Mouse (Mus musculus) ES-Bruce4 (cell line): ENCODE results near the gene Amigo1. TPM values are rescaled to one million over a fixed set of nuclear protein-coding genes. Genes with fewer than 3 reads are reported as not detected.

Experiments used
- H3K27ac ChIP-seq: 2 replicates; pipeline ENCODE4 v1.5.1; 2012; ENCODE audit warnings: low read length, inconsistent platforms; ENCODE audit not compliant: insufficient read depth
- H3K27me3 ChIP-seq: 2 replicates; pipeline ENCODE4 v1.6.1; 2012; ENCODE audit warnings: mild to moderate bottlenecking, low read length, inconsistent platforms; ENCODE audit not compliant: control insufficient read depth, poor library complexity, insufficient read depth, severe bottlenecking
- H3K36me3 ChIP-seq: 2 replicates; pipeline ENCODE4 v1.6.1; 2012; ENCODE audit warnings: inconsistent platforms, mild to moderate bottlenecking, low read length, moderate library complexity; ENCODE audit not compliant: control insufficient read depth, poor library complexity, insufficient read depth, severe bottlenecking
- H3K4me1 ChIP-seq: one replicate; pipeline ENCODE4 v1.8.1; 2011; ENCODE audit warnings: low read length; ENCODE audit not compliant: control insufficient read depth, insufficient read depth
- H3K4me3 ChIP-seq: 2 replicates; pipeline ENCODE4 v1.5.1; 2011; ENCODE audit warnings: low read depth, mild to moderate bottlenecking, low read length
- H3K9ac ChIP-seq: 2 replicates; pipeline ENCODE4 v1.6.1; 2012; ENCODE audit warnings: low read depth, mild to moderate bottlenecking, inconsistent platforms; ENCODE audit not compliant: poor library complexity, severe bottlenecking
- H3K9me3 ChIP-seq: replicated peaks from 2 replicates; pipeline ENCODE4 v1.6.1; 2012; ENCODE audit warnings: mild to moderate bottlenecking, low read length, inconsistent platforms; ENCODE audit not compliant: control insufficient read depth, poor library complexity, insufficient read depth, severe bottlenecking
- CTCF ChIP-seq: IDR thresholded peaks from one replicate; pipeline ENCODE4 v1.8.1; 2011; ENCODE audit warnings: low read depth, low read length
- EP300 ChIP-seq: IDR thresholded peaks from 2 replicates; pipeline ENCODE4 v1.6.1; 2011; ENCODE audit warnings: low read depth, low read length; ENCODE audit not compliant: insufficient read depth
- POLR2A ChIP-seq: IDR thresholded peaks from one replicate; pipeline ENCODE4 v1.8.1; 2011; ENCODE audit warnings: low read length; ENCODE audit not compliant: insufficient read depth
- polyA plus RNA-seq: library from polyadenylated mRNA; stranded (reverse); fragments of >200 nt; gene quantifications from 2 replicates; pipeline ENCODE4 v1.2.4, GENCODE M21; 2011; ENCODE audit warnings: low read depth; ENCODE audit not compliant: missing spikeins, insufficient read depth, insufficient read length

Amigo1 gene
- polyA plus RNA-seq, 1 experiment = 5.6 TPM

DNA sequence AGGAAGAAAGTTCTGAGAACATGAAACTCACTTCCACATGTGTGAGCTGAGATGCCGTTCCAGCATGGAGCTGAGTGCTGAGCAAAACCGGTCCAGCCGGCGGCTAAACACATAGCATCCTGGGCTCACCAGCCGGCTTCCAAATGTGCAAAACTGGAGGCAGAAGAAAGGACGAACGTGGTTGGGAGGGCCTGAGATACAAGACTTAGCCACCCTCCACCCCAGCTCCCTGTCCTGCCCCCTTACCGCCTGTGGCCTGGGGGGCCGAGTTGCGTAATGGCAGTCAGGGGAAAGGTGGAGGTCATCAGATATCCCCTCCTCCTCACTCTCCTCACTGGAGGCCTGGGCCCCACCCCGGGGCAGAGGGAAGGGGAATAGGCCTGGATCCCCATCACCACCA lies 18.3 kb downstream of the Amigo1 start:
- Histone ChIP-seq H3K9me3 (no peaks in the 10 kb centered on the region), H3K9ac (no peak overlapping the region), H3K27ac (no peak overlapping the region), H3K4me1 (no peaks in the 10 kb centered on the region), H3K36me3 (no peaks in the 10 kb centered on the region), H3K27me3 (no peaks in the 10 kb centered on the region), H3K4me3 (no peak overlapping the region)
- TF ChIP-seq POLR2A = no peak

DNA sequence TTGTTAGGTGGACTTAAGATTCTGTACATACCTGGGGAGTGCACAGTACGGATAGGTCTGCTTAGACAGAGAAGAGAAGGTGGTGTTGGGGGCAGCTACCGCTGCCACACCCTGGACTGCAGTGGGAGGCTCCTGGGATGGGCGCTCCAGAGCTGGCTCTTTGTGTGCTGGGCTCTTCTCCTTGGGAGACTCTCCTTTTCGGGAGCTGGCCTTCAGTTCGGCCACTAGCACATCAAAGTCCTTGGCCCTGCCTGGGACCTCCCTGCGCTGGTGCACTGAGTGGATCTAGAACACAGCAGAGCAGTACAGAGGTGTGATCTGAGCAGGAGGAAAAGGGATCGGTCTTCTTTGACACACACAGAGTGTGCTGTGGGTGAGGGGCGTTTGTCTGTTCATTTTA lies 19.5 kb downstream of the Amigo1 start:
- Histone ChIP-seq H3K27ac (no peak overlapping the region), H3K4me1 (no peaks in the 10 kb centered on the region), H3K4me3 (no peak overlapping the region), H3K36me3 (no peaks in the 10 kb centered on the region), H3K27me3 (no peaks in the 10 kb centered on the region), H3K9me3 (no peaks in the 10 kb centered on the region), H3K9ac (no peak overlapping the region)
- TF ChIP-seq EP300 (no peak), POLR2A (no peak), CTCF (no peak)

DNA sequence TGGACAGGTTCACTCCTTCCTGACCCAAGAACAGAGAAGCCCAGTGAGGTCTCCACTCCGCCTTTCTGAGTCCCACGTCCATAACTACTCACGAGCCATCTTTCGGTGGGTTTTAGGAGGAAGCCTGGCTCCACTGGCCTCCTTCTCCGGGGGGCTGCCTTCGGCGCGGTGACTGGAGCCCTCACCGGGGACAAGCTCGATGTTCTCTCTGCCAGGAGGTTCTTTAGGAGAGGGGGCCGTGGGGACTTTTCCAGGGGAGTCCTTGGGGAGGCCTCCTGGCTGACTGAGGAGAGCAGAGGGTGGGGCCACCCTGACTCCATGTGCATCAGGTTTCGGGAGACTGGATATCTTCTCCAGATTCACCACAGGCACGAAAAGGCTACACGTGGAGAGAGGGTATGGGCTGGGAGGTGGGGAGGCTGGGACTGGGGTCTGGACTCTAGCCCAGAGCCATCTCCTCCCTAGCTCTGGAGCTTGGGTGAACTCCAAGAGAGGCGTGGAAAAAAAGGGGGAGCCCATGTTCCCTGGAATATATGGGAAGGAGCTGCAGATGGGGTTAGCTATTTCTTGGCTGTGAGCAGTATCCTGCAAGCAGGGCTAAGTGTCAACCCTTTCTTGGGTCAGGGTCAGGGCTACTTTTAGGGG lies 20.7 kb downstream of the Amigo1 start:
- Histone ChIP-seq H3K27ac (no peak overlapping the region), H3K4me1 (no peaks in the 10 kb centered on the region), H3K9me3 (no peaks in the 10 kb centered on the region), H3K4me3 (no peak overlapping the region), H3K9ac (no peak overlapping the region), H3K36me3 (no peaks in the 10 kb centered on the region), H3K27me3 (no peaks in the 10 kb centered on the region)
- no peak for TF ChIP-seq POLR2A
- TF ChIP-seq CTCF = no peak
- no peak for TF ChIP-seq EP300

DNA sequence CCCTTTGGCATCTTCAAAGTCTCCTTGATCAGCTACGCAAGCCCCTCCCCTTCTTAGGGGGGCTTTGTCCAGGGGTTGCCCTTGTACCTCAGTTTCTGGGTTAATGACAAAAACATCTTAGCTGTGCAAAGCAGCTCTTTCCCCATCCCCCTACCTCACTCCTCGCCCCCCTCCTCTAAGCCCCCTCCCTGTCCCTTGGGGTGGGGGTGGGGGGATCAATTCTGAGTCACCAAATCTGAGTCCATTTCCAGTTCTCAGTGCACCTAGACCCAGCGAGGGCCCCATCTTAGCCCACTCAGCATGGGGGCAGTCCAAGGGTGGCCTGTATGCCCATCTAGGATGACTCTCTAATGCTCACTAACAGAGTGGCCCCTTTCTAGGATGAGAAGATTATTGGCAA lies 22.9 kb downstream of the Amigo1 start:
- H3K9me3 ChIP-seq = no peaks in the 10 kb centered on the region
- H3K4me3 ChIP-seq = no peak overlapping the region
- H3K9ac ChIP-seq = no peak overlapping the region
- TF ChIP-seq POLR2A = no peak
- TF ChIP-seq CTCF = no peak
- TF ChIP-seq EP300 = no peak
- H3K27me3 ChIP-seq = no peaks in the 10 kb centered on the region
- peaks cover 4% of the 10 kb centered on the region for H3K4me1 ChIP-seq
- no peak overlapping the region for H3K27ac ChIP-seq
- no peaks in the 10 kb centered on the region for H3K36me3 ChIP-seq

DNA sequence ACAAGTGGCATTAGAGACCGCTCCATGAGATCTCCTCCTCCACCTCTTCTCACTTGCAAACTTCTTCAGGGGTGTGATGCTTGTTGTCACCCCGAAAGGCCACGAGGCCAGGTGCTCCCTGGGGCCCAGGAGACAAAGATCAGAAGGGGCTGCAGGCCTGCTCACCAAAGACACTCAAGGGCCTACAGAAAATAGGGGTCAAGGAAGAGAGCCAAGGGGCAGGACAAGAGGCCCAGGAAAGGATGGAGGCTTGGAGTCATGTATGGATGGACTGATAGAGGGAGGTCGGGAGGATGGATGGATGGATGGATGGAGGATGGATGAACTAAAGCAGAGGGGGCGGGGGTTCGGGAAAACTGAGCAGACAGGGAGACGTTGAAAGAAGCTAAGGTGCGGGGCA lies 23.4 kb downstream of the Amigo1 start:
- H3K27ac ChIP-seq = no peak overlapping the region
- no peaks in the 10 kb centered on the region for H3K27me3 ChIP-seq

DNA sequence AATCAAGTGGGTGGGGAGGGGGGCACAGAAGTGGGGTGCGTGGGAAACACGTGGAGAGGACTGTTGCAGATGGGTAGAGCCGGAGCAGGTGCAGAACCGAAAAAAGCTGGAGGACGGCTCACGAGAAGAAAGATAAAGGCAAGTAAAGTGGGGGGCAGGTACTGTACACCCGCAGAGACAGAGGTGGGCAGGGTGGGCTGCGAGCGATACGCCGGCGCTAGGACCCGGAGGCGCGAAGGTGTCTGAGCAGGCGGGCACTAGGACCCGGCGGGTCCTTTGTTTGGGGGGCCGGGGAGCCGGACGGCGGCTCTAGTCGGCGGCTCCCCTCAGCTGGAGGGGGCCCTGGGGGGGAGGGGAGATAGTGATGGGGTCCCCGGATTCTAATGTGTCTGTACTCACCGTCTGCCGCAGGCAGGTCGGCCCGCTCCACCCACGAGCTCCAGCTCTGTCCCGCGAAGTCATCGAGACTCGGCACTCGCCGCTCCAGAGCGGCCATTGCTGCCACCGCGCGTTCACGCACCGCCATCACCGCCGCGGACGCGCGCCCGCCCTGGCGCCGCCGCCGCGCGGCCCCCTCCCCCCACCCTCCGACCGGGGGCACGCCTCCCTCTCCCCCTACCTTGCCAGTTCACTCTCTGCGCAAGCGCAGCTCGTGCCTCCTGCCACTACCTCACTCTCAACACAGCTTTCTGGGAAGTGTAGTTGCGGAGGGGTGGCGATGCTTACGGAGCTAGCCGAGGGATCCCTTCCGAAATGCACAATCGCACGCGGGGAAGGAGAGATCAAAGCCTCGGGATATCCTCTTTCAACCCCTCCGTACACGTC lies 24.0 kb downstream of the Amigo1 start:
- H3K9me3 ChIP-seq = no peaks in the 10 kb centered on the region
- TF ChIP-seq POLR2A (peak; percentile 16), EP300 (0 out of 2 replicates have a peak, but pooled peaks have one; percentile 20), CTCF (no peak)
- H3K4me1 ChIP-seq = peaks cover 4% of the 10 kb centered on the region
- no peaks in the 10 kb centered on the region for H3K27me3 ChIP-seq
- H3K27ac ChIP-seq = peak overlapping the region; percentile 62; the same call in 1 of the 2 replicates
- peak overlapping the region; percentile 85 for H3K4me3 ChIP-seq
- H3K9ac ChIP-seq = peak overlapping the region; percentile 69
- no peaks in the 10 kb centered on the region for H3K36me3 ChIP-seq

More for the DNA sequence above, 23.4 kb downstream of the Amigo1 start:
- H3K4me3 ChIP-seq = peak overlapping the region; percentile 85
- peaks cover 4% of the 10 kb centered on the region for H3K4me1 ChIP-seq
- H3K9me3 ChIP-seq = no peaks in the 10 kb centered on the region
- no peaks in the 10 kb centered on the region for H3K36me3 ChIP-seq
- TF ChIP-seq EP300 = no peak
- no peak for TF ChIP-seq CTCF
- TF ChIP-seq POLR2A = no peak
- peak overlapping the region; percentile 69 for H3K9ac ChIP-seq
